Mouse (Mus musculus): ENCODE results near the gene Shroom3. TPM values are rescaled to one million over a fixed set of nuclear protein-coding genes. Genes with fewer than 3 reads are reported as not detected.

Gene Shroom3
- polyA plus RNA-seq, 1 experiment from 2014 or later = 12.9 TPM

- Histone ChIP-seq H3K4me3 (ENCODE audit: low read depth, low read length) (no peak overlapping the region), H3K4me1 (replicated peaks; ENCODE audit: control insufficient read depth, insufficient read depth, low read length) (no peaks in the 10 kb centered on the region), H3K9me3 (ENCODE audit: control insufficient read depth, low read length) (peaks cover 28% of the 10 kb centered on the region), H3K9ac (ENCODE audit: low read length) (no peak overlapping the region), H3K4me2 (ENCODE audit: low read length) (no peak overlapping the region), H3K36me3 (ENCODE audit: control insufficient read depth, insufficient read depth, low read length) (peaks cover 72% of the 10 kb centered on the region), H3K27ac (ENCODE audit: low read depth) (no peak overlapping the region), H3K27me3 (replicated peaks; ENCODE audit: control insufficient read depth, insufficient read depth, low read length) (no peaks in the 10 kb centered on the region)
- no peak for ATAC-seq (replicated peaks; ENCODE audit: low FRiP score, low TSS enrichment, low read depth)
- DNase-seq (ENCODE audit: low spot score) = no peak
- WGBS = 86% methylated on average over 15 of the region's 15 CpGs
These were observed 256.2 kb downstream of the Shroom3 start for GRCm38 (mm10) chr5:92939246-92939995.

- H3K9me3 ChIP-seq (ENCODE audit: control insufficient read depth, low read length) = peaks cover 28% of the 10 kb centered on the region
- H3K36me3 ChIP-seq (ENCODE audit: control insufficient read depth, insufficient read depth, low read length) = peaks cover 69% of the 10 kb centered on the region
- H3K4me2 ChIP-seq (ENCODE audit: low read length) = no peak overlapping the region
- DNase-seq (ENCODE audit: low spot score) = no peak
- H3K9ac ChIP-seq (ENCODE audit: low read length) = no peak overlapping the region
- WGBS = 88% methylated on average over 57 of the region's 57 CpGs
- H3K4me1 ChIP-seq (replicated peaks; ENCODE audit: control insufficient read depth, insufficient read depth, low read length) = no peaks in the 10 kb centered on the region
- no peak overlapping the region for H3K27ac ChIP-seq (ENCODE audit: low read depth)
- H3K4me3 ChIP-seq (ENCODE audit: low read depth, low read length) = no peak overlapping the region
- no peaks in the 10 kb centered on the region for H3K27me3 ChIP-seq (replicated peaks; ENCODE audit: control insufficient read depth, insufficient read depth, low read length)
- ATAC-seq (replicated peaks; ENCODE audit: low FRiP score, low TSS enrichment, low read depth) = 0 out of 2 replicates have a peak, but pooled peaks have one; percentile 42
These were observed 258.9 kb downstream of the Shroom3 start for GRCm38 (mm10) chr5:92942166-92942565.

- no peaks in the 10 kb centered on the region for H3K27me3 ChIP-seq (replicated peaks; ENCODE audit: control insufficient read depth, insufficient read depth, low read length)
- H3K4me1 ChIP-seq (replicated peaks; ENCODE audit: control insufficient read depth, insufficient read depth, low read length) = no peaks in the 10 kb centered on the region
- H3K36me3 ChIP-seq (ENCODE audit: control insufficient read depth, insufficient read depth, low read length) = peaks cover 65% of the 10 kb centered on the region
- peaks cover 28% of the 10 kb centered on the region for H3K9me3 ChIP-seq (ENCODE audit: control insufficient read depth, low read length)
- WGBS = 91% methylated on average over 47 of the region's 47 CpGs
- H3K4me3 ChIP-seq (ENCODE audit: low read depth, low read length) = no peak overlapping the region
- DNase-seq (ENCODE audit: low spot score) (no peak), ATAC-seq (replicated peaks; ENCODE audit: low FRiP score, low TSS enrichment, low read depth) (no peak)
- no peak overlapping the region for H3K9ac ChIP-seq (ENCODE audit: low read length)
- H3K4me2 ChIP-seq (ENCODE audit: low read length) = no peak overlapping the region
- H3K27ac ChIP-seq (ENCODE audit: low read depth) = no peak overlapping the region
These were observed 259.3 kb downstream of the Shroom3 start for GRCm38 (mm10) chr5:92942577-92942976.

GRCm38 (mm10) chr5:92944867-92945266 lies 261.6 kb downstream of the Shroom3 start:
- Histone ChIP-seq H3K4me3 (ENCODE audit: low read depth, low read length) (no peak overlapping the region), H3K9me3 (ENCODE audit: control insufficient read depth, low read length) (peaks cover 28% of the 10 kb centered on the region), H3K4me2 (ENCODE audit: low read length) (no peak overlapping the region), H3K9ac (ENCODE audit: low read length) (no peak overlapping the region), H3K27me3 (replicated peaks; ENCODE audit: control insufficient read depth, insufficient read depth, low read length) (no peaks in the 10 kb centered on the region), H3K4me1 (replicated peaks; ENCODE audit: control insufficient read depth, insufficient read depth, low read length) (no peaks in the 10 kb centered on the region), H3K27ac (ENCODE audit: low read depth) (no peak overlapping the region), H3K36me3 (ENCODE audit: control insufficient read depth, insufficient read depth, low read length) (peaks cover 75% of the 10 kb centered on the region)
- ATAC-seq (replicated peaks; ENCODE audit: low FRiP score, low TSS enrichment, low read depth) (no peak), DNase-seq (ENCODE audit: low spot score) (no peak)
- WGBS = 82% methylated on average over 5 of the region's 5 CpGs

- Histone ChIP-seq H3K9ac (ENCODE audit: low read length) (no peak overlapping the region), H3K4me3 (ENCODE audit: low read depth, low read length) (no peak overlapping the region), H3K4me2 (ENCODE audit: low read length) (no peak overlapping the region), H3K4me1 (replicated peaks; ENCODE audit: control insufficient read depth, insufficient read depth, low read length) (no peaks in the 10 kb centered on the region), H3K36me3 (ENCODE audit: control insufficient read depth, insufficient read depth, low read length) (peaks cover 73% of the 10 kb centered on the region), H3K27me3 (replicated peaks; ENCODE audit: control insufficient read depth, insufficient read depth, low read length) (no peaks in the 10 kb centered on the region), H3K27ac (ENCODE audit: low read depth) (no peak overlapping the region), H3K9me3 (ENCODE audit: control insufficient read depth, low read length) (no peaks in the 10 kb centered on the region)
- ATAC-seq (replicated peaks; ENCODE audit: low FRiP score, low TSS enrichment, low read depth) (no peak), DNase-seq (ENCODE audit: low spot score) (no peak)
- WGBS = 74% methylated on average over 14 of the region's 14 CpGs
These were observed 265.9 kb downstream of the Shroom3 start for GRCm38 (mm10) chr5:92948972-92949745.

GRCm38 (mm10) chr5:92950583-92950982 lies 267.3 kb downstream of the Shroom3 start:
- Histone ChIP-seq H3K27ac (ENCODE audit: low read depth) (no peak overlapping the region), H3K4me3 (ENCODE audit: low read depth, low read length) (no peak overlapping the region), H3K4me1 (replicated peaks; ENCODE audit: control insufficient read depth, insufficient read depth, low read length) (no peaks in the 10 kb centered on the region), H3K36me3 (ENCODE audit: control insufficient read depth, insufficient read depth, low read length) (peaks cover 71% of the 10 kb centered on the region), H3K27me3 (replicated peaks; ENCODE audit: control insufficient read depth, insufficient read depth, low read length) (no peaks in the 10 kb centered on the region), H3K9me3 (ENCODE audit: control insufficient read depth, low read length) (no peaks in the 10 kb centered on the region), H3K9ac (ENCODE audit: low read length) (no peak overlapping the region), H3K4me2 (ENCODE audit: low read length) (no peak overlapping the region)
- ATAC-seq (replicated peaks; ENCODE audit: low FRiP score, low TSS enrichment, low read depth) = 0 out of 2 replicates have a peak, but pooled peaks have one; percentile 20
- no peak for DNase-seq (ENCODE audit: low spot score)
- 88% methylated on average over 14 of the region's 14 CpGs for WGBS

GRCm38 (mm10) chr5:92951079-92951478 lies 267.8 kb downstream of the Shroom3 start:
- no peak for ATAC-seq (replicated peaks; ENCODE audit: low FRiP score, low TSS enrichment, low read depth)
- Histone ChIP-seq H3K9ac (ENCODE audit: low read length) (no peak overlapping the region), H3K36me3 (ENCODE audit: control insufficient read depth, insufficient read depth, low read length) (peaks cover 75% of the 10 kb centered on the region), H3K9me3 (ENCODE audit: control insufficient read depth, low read length) (no peaks in the 10 kb centered on the region), H3K4me3 (ENCODE audit: low read depth, low read length) (no peak overlapping the region), H3K4me1 (replicated peaks; ENCODE audit: control insufficient read depth, insufficient read depth, low read length) (no peaks in the 10 kb centered on the region), H3K4me2 (ENCODE audit: low read length) (no peak overlapping the region), H3K27ac (ENCODE audit: low read depth) (no peak overlapping the region), H3K27me3 (replicated peaks; ENCODE audit: control insufficient read depth, insufficient read depth, low read length) (no peaks in the 10 kb centered on the region)
- no peak for DNase-seq (ENCODE audit: low spot score)
- 94% methylated on average over 14 of the region's 14 CpGs for WGBS

- Histone ChIP-seq H3K27me3 (replicated peaks; ENCODE audit: control insufficient read depth, insufficient read depth, low read length) (no peaks in the 10 kb centered on the region), H3K9me3 (ENCODE audit: control insufficient read depth, low read length) (no peaks in the 10 kb centered on the region), H3K9ac (ENCODE audit: low read length) (no peak overlapping the region), H3K27ac (ENCODE audit: low read depth) (no peak overlapping the region), H3K4me3 (ENCODE audit: low read depth, low read length) (no peak overlapping the region), H3K36me3 (ENCODE audit: control insufficient read depth, insufficient read depth, low read length) (peaks cover 80% of the 10 kb centered on the region), H3K4me1 (replicated peaks; ENCODE audit: control insufficient read depth, insufficient read depth, low read length) (no peaks in the 10 kb centered on the region), H3K4me2 (ENCODE audit: low read length) (no peak overlapping the region)
- 85% methylated on average over 8 of the region's 8 CpGs for WGBS
- ATAC-seq (replicated peaks; ENCODE audit: low FRiP score, low TSS enrichment, low read depth) = no peak
- DNase-seq (ENCODE audit: low spot score) = no peak
These were observed 270.6 kb downstream of the Shroom3 start for GRCm38 (mm10) chr5:92953865-92954264.

Data from intestine, embryonic 14.5 days (tissue).